Mouse (Mus musculus) hindbrain, embryonic 12.5 days (tissue): ENCODE measurements around the gene Gm37419. TPM values are rescaled to one million over a fixed set of nuclear protein-coding genes. Genes with fewer than 3 reads are reported as not detected.

Experiments
- ATAC-seq: fragments of 200-750 bp; cut with Nextera tagmentation; 2 replicates; pipeline ENCODE4 v1.8.0; 2017; ENCODE audit warnings: moderate TSS enrichment; ENCODE audit not compliant: low FRiP score
- H3K27ac ChIP-seq: fragments of 300-500 bp; sonication (generic); 2 replicates; pipeline ENCODE4 v1.5.1; 2016; ENCODE audit warnings: mild to moderate bottlenecking
- H3K27me3 ChIP-seq: fragments of 300-500 bp; sonication (generic); 2 replicates; pipeline ENCODE4 v1.6.1; 2016; ENCODE audit warnings: mild to moderate bottlenecking
- H3K36me3 ChIP-seq: fragments of 300-500 bp; sonication (generic); 2 replicates; pipeline ENCODE4 v1.6.1; 2016; ENCODE audit warnings: mild to moderate bottlenecking
- H3K4me1 ChIP-seq: fragments of 300-500 bp; sonication (generic); 2 replicates; pipeline ENCODE4 v1.6.1; 2016
- H3K4me2 ChIP-seq: fragments of 300-500 bp; sonication (generic); replicated peaks from 2 replicates; pipeline ENCODE4 v1.6.1; 2016; ENCODE audit warnings: mild to moderate bottlenecking
- H3K4me3 ChIP-seq: fragments of 300-500 bp; sonication (generic); 2 replicates; pipeline ENCODE4 v1.5.1; 2016; ENCODE audit warnings: mild to moderate bottlenecking
- H3K9ac ChIP-seq: fragments of 300-500 bp; sonication (generic); 2 replicates; pipeline ENCODE4 v1.6.1; 2016; ENCODE audit warnings: mild to moderate bottlenecking, moderate library complexity
- H3K9me3 ChIP-seq: fragments of 300-500 bp; sonication (generic); replicated peaks from 2 replicates; pipeline ENCODE4 v1.6.1; 2016; ENCODE audit warnings: mild to moderate bottlenecking
- WGBS: fragments of 180-500 bp; shearing (Covaris S2); methylation state at CpG from one replicate; pipeline ENCODE4 v1.1.7; 2016; 5-methylcytosine and 5-hydroxymethylcytosine counted together
- polyA plus RNA-seq: library from polyadenylated mRNA; unstranded; fragments of >200 nt; fragmentation: Nextera tagmentation; extraction: Ambion mirVana; gene quantifications from 2 replicates; pipeline ENCODE4 v1.2.1, GENCODE M21; 2016

Gene Gm37419
- polyA plus RNA-seq, 1 experiment from 2014 or later = not detected

DNA sequence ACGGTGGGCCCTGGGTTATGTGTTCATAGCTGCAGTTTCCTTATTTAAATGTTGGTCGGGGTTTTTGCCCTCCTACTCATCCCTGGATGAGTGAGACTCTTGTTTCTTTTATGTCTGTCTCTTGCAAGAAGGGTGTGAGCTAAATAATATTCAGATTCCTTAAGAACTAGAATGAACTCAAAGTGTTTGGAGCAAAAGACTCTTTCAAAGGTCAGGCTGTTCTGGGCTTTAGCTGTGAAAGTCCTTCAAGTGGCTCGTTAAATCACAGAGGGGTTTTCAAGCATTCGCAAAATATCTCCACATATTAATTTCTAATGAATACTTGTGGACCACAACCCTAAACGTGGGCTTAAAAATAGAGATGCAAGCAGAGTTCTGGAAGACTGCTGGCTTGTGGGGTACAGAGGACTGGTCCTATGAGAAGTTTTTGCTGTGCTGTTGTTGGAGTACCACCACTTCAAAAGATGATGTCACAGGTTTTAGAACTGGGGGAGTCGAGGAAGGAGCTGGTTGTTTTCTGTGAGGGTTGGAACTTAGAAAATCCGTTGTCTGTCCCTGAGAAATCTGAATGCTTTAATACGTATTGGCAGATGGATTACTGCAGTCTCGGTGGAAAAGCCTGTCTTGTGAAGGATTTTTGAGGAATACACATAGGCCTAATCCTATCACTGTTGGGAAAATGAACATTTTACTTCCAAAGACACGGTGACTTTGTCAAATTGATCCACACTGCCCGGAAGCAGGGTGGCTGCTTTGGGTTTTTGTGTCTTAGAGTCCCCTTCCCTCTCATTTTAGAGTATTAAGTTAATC is 2.1 kb downstream of the Gm37419 start:
- Histone ChIP-seq H3K4me1 (peaks cover 15% of the 10 kb centered on the region), H3K27ac (no peak overlapping the region), H3K4me2 (peak overlapping the region; percentile 97), H3K9ac (peak overlapping the region; percentile 37; the same call in 1 of the 2 replicates), H3K4me3 (peak overlapping the region; percentile 71), H3K9me3 (no peaks in the 10 kb centered on the region), H3K27me3 (peaks cover 24% of the 10 kb centered on the region), H3K36me3 (no peaks in the 10 kb centered on the region)
- no peak for ATAC-seq
- WGBS = 37% methylated on average over 11 of the region's 11 CpGs

- no peaks in the 10 kb centered on the region for H3K36me3 ChIP-seq
- peaks cover 17% of the 10 kb centered on the region for H3K27me3 ChIP-seq
- no peak overlapping the region for H3K27ac ChIP-seq
- H3K4me3 ChIP-seq = no peak overlapping the region
- no peaks in the 10 kb centered on the region for H3K9me3 ChIP-seq
- 1% methylated on average over 4 of the region's 4 CpGs for WGBS
- no peak overlapping the region for H3K9ac ChIP-seq
- H3K4me1 ChIP-seq = peaks cover 15% of the 10 kb centered on the region
- ATAC-seq = no peak
- H3K4me2 ChIP-seq = no peak overlapping the region
These were observed 2.9 kb downstream of the Gm37419 start for GRCm38 (mm10) chr16:23991170-23991569.

- Histone ChIP-seq H3K9ac (no peak overlapping the region), H3K27me3 (peaks cover 10% of the 10 kb centered on the region), H3K9me3 (no peaks in the 10 kb centered on the region), H3K4me3 (no peak overlapping the region), H3K27ac (no peak overlapping the region), H3K4me1 (peaks cover 12% of the 10 kb centered on the region), H3K4me2 (no peak overlapping the region), H3K36me3 (no peaks in the 10 kb centered on the region)
- ATAC-seq = no peak
- 86% methylated on average over 14 of the region's 14 CpGs for WGBS
These were observed 3.7 kb downstream of the Gm37419 start for GRCm38 (mm10) chr16:23991846-23992580.

DNA sequence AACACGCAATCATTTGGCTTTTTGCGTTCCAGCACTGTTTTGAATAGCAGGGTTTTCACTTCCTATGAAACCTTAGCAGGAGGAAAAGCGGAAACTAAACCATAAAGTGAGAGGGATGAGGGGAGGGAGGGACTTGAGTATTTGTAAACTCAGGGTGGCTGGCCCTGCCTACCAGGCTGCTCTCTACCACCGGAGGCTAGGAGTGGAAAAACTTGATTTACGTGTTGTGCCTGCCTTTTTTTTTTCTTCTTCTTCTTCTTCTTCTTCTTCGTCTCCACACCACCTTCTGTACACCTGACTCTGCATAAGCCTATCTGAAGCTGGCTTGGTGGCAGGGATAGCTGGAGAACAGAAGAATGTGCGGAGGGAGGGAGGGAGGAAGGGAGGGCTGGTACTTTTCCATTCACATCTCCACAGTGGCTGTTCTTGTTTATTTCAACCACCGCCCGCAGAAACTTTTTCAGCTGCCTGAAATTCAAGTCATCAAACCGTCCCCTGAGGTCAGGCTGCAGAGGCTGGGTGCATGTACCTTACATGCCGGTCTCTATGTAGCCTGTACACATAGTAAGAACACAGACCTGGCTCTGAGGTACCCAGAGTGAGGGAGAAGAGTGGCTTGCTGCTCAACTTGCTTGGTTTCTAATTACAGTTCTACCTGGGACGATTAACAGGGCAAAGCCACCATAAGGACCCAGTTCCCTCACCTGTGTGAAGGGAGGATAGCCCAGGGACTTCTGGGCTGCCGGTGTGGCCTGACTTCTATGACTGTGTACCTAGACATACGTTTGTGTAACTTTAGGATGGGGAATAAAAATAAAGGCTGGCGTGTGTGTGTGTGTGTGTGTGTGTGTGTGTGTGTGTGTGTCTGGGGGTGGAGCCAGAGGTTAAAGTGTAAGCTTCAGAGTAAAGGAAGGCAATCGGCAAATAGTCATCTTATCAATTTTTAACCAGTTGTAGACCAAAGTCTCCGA is 5.4 kb downstream of the Gm37419 start:
- Histone ChIP-seq H3K4me3 (no peak overlapping the region), H3K4me2 (no peak overlapping the region), H3K4me1 (0 out of 2 replicates have a peak, but pooled peaks cover 8% of the 10 kb centered on the region), H3K27ac (no peak overlapping the region), H3K9me3 (no peaks in the 10 kb centered on the region), H3K9ac (no peak overlapping the region), H3K27me3 (0 out of 2 replicates have a peak, but pooled peaks cover 8% of the 10 kb centered on the region), H3K36me3 (no peaks in the 10 kb centered on the region)
- 57% methylated on average over 17 of the region's 17 CpGs for WGBS
- no peak for ATAC-seq

GRCm38 (mm10) chr16:23996342-23996741 is 8.1 kb downstream of the Gm37419 start:
- Histone ChIP-seq H3K9ac (no peak overlapping the region), H3K4me2 (no peak overlapping the region), H3K4me1 (no peaks in the 10 kb centered on the region), H3K27me3 (0 out of 2 replicates have a peak, but pooled peaks cover 2% of the 10 kb centered on the region), H3K36me3 (no peaks in the 10 kb centered on the region), H3K4me3 (no peak overlapping the region), H3K9me3 (no peaks in the 10 kb centered on the region), H3K27ac (no peak overlapping the region)
- no peak for ATAC-seq
- WGBS = 84% methylated on average over 7 of the region's 7 CpGs

DNA sequence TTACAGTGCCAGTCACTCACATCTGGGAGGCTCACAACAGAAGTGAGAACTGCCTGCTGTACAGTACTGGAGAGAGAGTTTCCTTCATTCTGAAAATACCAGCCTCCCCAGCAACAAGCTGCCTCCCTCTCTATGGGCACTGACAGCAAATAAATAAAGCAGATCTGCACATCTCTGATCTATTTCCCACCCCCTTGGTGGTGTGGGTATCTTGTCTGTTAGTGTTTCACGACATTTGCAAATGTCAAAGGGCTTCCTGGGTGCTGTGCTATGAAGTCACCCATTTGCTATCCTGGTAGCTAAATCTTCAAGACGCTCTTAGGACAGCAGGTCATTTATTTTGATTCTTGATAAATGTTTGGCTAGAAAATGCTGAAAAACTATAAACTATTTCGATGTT is 8.9 kb downstream of the Gm37419 start:
- no peak for ATAC-seq
- Histone ChIP-seq H3K9me3 (no peaks in the 10 kb centered on the region), H3K4me1 (no peaks in the 10 kb centered on the region), H3K27me3 (0 out of 2 replicates have a peak, but pooled peaks cover 2% of the 10 kb centered on the region), H3K36me3 (no peaks in the 10 kb centered on the region), H3K4me3 (no peak overlapping the region), H3K9ac (no peak overlapping the region), H3K27ac (no peak overlapping the region), H3K4me2 (no peak overlapping the region)
- 86% methylated on average over 3 of the region's 3 CpGs for WGBS

DNA sequence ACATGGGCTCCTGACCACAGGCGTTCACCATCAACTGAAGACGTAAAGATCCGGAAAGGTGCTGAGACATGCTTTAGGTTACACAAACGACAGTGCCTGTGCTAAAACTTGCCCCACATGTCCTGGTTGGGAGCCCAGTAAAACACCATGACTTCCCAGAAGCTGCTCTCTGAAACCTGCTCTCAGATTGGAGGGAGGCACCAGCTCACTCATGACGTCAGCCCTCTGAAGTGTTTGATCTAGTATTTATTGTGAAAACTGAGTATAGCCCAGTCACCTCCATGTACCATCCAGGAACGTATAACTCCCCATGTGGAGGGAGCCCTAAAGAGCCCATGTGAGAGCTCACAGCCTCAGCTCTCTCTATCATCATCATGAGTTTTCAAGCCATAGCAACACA is 9.6 kb downstream of the Gm37419 start:
- H3K27me3 ChIP-seq = 0 out of 2 replicates have a peak, but pooled peaks cover 2% of the 10 kb centered on the region
- no peak overlapping the region for H3K27ac ChIP-seq
- no peaks in the 10 kb centered on the region for H3K4me1 ChIP-seq
- no peak overlapping the region for H3K4me2 ChIP-seq
- no peak for ATAC-seq
- H3K9ac ChIP-seq = no peak overlapping the region
- WGBS = 86% methylated on average over 6 of the region's 6 CpGs
- H3K4me3 ChIP-seq = no peak overlapping the region
- no peaks in the 10 kb centered on the region for H3K36me3 ChIP-seq
- H3K9me3 ChIP-seq = no peaks in the 10 kb centered on the region

- H3K4me1 ChIP-seq = no peaks in the 10 kb centered on the region
- H3K9ac ChIP-seq = no peak overlapping the region
- no peak overlapping the region for H3K4me2 ChIP-seq
- WGBS = 90% methylated on average over 8 of the region's 8 CpGs
- H3K27me3 ChIP-seq = no peaks in the 10 kb centered on the region
- H3K27ac ChIP-seq = no peak overlapping the region
- no peaks in the 10 kb centered on the region for H3K9me3 ChIP-seq
- H3K36me3 ChIP-seq = no peaks in the 10 kb centered on the region
- no peak for ATAC-seq
- no peak overlapping the region for H3K4me3 ChIP-seq
These were observed 17.6 kb downstream of the Gm37419 start for GRCm38 (mm10) chr16:24005928-24006327.

DNA sequence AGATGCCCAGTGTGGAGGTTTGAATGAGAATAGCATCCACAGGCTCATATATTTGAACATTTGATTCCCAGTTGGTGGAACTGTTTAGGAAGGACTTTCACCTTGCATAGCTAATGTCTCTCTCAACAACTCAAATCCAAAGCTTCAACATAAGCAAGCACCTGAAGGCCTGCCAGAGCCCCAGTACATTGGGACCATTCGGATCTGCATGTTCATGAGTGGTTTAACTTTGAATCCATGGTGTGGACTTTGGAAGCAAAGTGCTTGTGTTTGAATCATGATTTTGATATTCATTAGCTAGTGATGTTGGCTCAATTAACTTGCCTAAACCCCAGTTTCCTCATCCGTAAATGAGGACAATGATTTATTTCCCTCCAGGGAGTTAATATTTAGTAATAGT is 21.6 kb downstream of the Gm37419 start:
- no peak overlapping the region for H3K27ac ChIP-seq
- no peak overlapping the region for H3K4me3 ChIP-seq
- no peak overlapping the region for H3K9ac ChIP-seq
- H3K27me3 ChIP-seq = no peaks in the 10 kb centered on the region
- no peak overlapping the region for H3K4me2 ChIP-seq
- H3K9me3 ChIP-seq = no peaks in the 10 kb centered on the region
- no peaks in the 10 kb centered on the region for H3K36me3 ChIP-seq
- WGBS = 93% methylated on average over 2 of the region's 2 CpGs
- no peak for ATAC-seq
- H3K4me1 ChIP-seq = no peaks in the 10 kb centered on the region

DNA sequence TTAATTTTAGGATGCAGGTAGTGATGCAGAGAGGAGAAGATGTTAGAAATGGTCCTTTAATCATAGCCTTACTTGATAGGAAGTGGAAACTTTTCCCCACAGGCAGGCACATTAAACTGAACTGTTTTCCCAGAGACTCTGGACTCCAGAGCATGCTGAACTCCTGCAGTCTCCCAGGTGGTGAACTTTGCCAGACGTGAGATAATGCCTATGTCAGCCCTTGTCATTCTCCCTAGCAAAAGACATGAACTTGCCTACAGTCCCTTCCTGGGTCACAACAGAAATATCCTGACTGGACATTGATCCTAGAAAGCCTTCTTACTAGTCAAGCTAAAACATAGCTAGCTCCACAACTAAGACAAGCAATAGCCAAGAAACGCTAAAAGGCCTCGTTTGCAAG is 23.0 kb downstream of the Gm37419 start:
- Histone ChIP-seq H3K27me3 (no peaks in the 10 kb centered on the region), H3K4me3 (no peak overlapping the region), H3K4me1 (no peaks in the 10 kb centered on the region), H3K4me2 (no peak overlapping the region), H3K27ac (no peak overlapping the region), H3K36me3 (no peaks in the 10 kb centered on the region), H3K9ac (no peak overlapping the region), H3K9me3 (no peaks in the 10 kb centered on the region)
- no peak for ATAC-seq
- WGBS = 74% methylated on average over 3 of the region's 3 CpGs

GRCm38 (mm10) chr16:24012066-24012465 is 23.8 kb downstream of the Gm37419 start:
- 58% methylated on average over 3 of the region's 3 CpGs for WGBS
- no peak overlapping the region for H3K4me3 ChIP-seq
- no peak overlapping the region for H3K27ac ChIP-seq
- H3K36me3 ChIP-seq = no peaks in the 10 kb centered on the region
- no peak overlapping the region for H3K9ac ChIP-seq
- H3K4me1 ChIP-seq = no peaks in the 10 kb centered on the region
- H3K4me2 ChIP-seq = no peak overlapping the region
- no peaks in the 10 kb centered on the region for H3K9me3 ChIP-seq
- ATAC-seq = no peak
- H3K27me3 ChIP-seq = no peaks in the 10 kb centered on the region

GRCm38 (mm10) chr16:24014378-24014777 is 26.1 kb downstream of the Gm37419 start:
- no peak for ATAC-seq
- Histone ChIP-seq H3K27ac (no peak overlapping the region), H3K9ac (no peak overlapping the region), H3K4me3 (no peak overlapping the region), H3K36me3 (no peaks in the 10 kb centered on the region), H3K9me3 (no peaks in the 10 kb centered on the region), H3K4me2 (no peak overlapping the region), H3K4me1 (no peaks in the 10 kb centered on the region), H3K27me3 (no peaks in the 10 kb centered on the region)
- 87% methylated on average over 3 of the region's 3 CpGs for WGBS
